Mouse (Mus musculus): ENCODE data around the gene Barx2. TPM values are rescaled to one million over a fixed set of nuclear protein-coding genes. Genes with fewer than 3 reads are reported as not detected.
A peak's percentile ranks its signal among the peaks of the same experiment; 100 is the strongest.
"Not testable (repeated sequence)": the region's sequence is repeated elsewhere in the genome, so short reads cannot be mapped to it uniquely, and the experiment has no call there.

Barx2 gene
- not detected in 2 replicates for polyA plus RNA-seq (2015; fragmentation: Nextera tagmentation; extraction: Ambion mirVana)

DNA sequence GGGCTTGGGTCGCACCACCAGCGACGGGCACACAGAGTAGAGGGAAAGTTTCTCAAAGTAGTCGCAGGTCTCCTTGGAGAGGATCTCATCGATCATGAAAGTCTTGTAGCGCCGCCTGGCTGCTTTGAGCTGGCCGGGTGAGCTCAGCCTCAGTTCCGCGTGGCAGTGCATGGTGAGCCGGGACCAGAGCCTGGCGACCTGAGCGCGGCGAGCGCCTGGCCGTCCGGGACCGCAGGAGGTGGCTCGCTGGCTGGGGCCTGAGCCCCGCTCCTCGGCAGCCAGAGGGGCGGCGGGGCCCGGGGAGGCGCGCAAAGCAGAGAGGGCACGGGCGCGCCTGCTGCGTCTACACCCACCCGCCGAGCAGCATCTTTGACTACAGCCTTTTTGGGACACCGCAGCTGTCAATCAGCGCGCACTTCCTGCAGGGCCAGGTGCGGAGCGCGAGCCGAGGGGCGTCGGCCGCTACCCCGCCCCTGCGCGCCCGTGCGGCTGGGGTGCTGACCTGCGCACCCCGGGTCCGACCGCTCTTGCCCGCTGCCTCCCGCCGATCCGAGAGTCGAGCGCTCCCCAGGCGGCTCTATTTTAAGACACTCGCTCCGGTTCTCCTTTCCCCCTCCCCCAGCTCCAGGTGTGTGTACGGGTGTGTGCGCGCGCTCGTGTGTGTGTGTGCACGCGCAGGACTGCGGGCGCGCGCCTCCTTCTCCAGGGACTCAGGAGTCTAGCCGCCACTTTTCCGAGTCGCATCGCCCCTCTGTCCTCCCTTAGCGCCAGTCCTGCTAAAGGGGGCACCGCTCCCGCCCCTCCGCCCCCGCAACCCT, at the start of gene Barx2:
TSS of gene Barx2 (minus strand) at position 542 of the 818 bp plus-strand sequence.
- no peaks in the 10 kb centered on the region for H3K9me3 ChIP-seq (replicated peaks; ENCODE audit: control insufficient read depth, low read length)
- peak; percentile 65 for ATAC-seq (replicated peaks; ENCODE audit: extremely low read depth, insufficient read depth, low FRiP score)
- H3K27me3 ChIP-seq (ENCODE audit: control insufficient read depth, insufficient read depth, low read length) = peaks cover 73% of the 10 kb centered on the region
- H3K4me1 ChIP-seq (ENCODE audit: control insufficient read depth, insufficient read depth, low read length) = peaks cover 18% of the 10 kb centered on the region
- H3K4me2 ChIP-seq (ENCODE audit: low read depth, low read length) = peak within 1 kb of the TSS; percentile 96
- H3K36me3 ChIP-seq (ENCODE audit: control insufficient read depth, insufficient read depth) = no peaks in the 10 kb centered on the region
- peak within 1 kb of the TSS; percentile 64 for H3K4me3 ChIP-seq (ENCODE audit: low read length)
- H3K27ac ChIP-seq (ENCODE audit: low read length) = no peak within 1 kb of the TSS
- WGBS = under 1% methylated on average over 78 of the region's 81 CpGs
- peak within 1 kb of the TSS; percentile 30 for H3K9ac ChIP-seq (ENCODE audit: low read length)

DNA sequence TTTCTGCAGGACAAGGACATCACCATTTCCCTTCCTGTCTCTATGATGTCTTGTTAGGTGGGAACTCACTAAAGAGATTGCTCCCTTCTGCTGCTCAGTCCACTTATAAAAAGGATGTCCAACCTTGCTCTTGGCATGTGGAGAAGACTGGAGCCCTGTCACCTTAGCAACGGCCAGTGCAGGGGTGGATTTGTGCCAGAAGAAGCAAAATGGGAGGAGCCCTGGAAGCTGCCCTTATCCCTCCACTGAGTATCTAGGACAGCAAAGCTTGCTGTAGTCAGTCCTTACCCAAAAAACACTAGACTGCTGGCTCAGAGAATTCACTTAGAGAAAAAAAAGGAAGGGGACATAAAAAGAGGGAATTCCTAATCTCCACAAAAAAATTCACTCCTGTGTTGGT, 49.0 kb upstream of the Barx2 start:
- no peak for ATAC-seq (replicated peaks; ENCODE audit: extremely low read depth, insufficient read depth, low FRiP score)
- peaks cover 3% of the 10 kb centered on the region for H3K9me3 ChIP-seq (replicated peaks; ENCODE audit: control insufficient read depth, low read length)
- H3K36me3 ChIP-seq (ENCODE audit: control insufficient read depth, insufficient read depth) = no peaks in the 10 kb centered on the region
- no peak overlapping the region for H3K27ac ChIP-seq (ENCODE audit: low read length)
- H3K9ac ChIP-seq (ENCODE audit: low read length) = no peak overlapping the region
- H3K4me3 ChIP-seq (ENCODE audit: low read length) = no peak overlapping the region
- H3K4me2 ChIP-seq (ENCODE audit: low read depth, low read length) = no peak overlapping the region
- 21% methylated on average over 1 of the region's 1 CpGs for WGBS
- H3K27me3 ChIP-seq (ENCODE audit: control insufficient read depth, insufficient read depth, low read length) = no peaks in the 10 kb centered on the region
- no peaks in the 10 kb centered on the region for H3K4me1 ChIP-seq (ENCODE audit: control insufficient read depth, insufficient read depth, low read length)

DNA sequence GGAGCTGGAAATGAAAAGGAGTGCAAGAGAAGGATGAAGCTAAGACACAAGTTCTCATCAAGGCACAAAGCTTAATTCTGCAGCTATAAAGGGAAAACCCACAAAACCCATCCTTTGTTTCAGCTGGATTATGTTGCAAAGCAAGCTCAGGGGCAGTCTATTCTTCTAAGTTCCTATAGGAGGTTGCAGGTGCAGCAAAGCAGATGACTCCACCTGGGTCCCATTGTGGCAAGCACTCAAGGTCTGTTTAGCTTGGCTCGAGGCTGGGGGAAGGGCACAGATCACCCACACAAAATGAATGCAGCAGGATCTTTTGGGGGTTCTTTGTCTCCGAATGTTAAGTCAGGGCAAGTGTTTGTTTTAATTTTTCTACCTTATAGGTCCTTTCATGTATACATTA, 47.2 kb upstream of the Barx2 start:
- H3K27ac ChIP-seq (ENCODE audit: low read length) = no peak overlapping the region
- H3K4me3 ChIP-seq (ENCODE audit: low read length) = no peak overlapping the region
- no peaks in the 10 kb centered on the region for H3K27me3 ChIP-seq (ENCODE audit: control insufficient read depth, insufficient read depth, low read length)
- H3K4me1 ChIP-seq (ENCODE audit: control insufficient read depth, insufficient read depth, low read length) = no peaks in the 10 kb centered on the region
- no peak overlapping the region for H3K9ac ChIP-seq (ENCODE audit: low read length)
- H3K36me3 ChIP-seq (ENCODE audit: control insufficient read depth, insufficient read depth) = no peaks in the 10 kb centered on the region
- no peak overlapping the region for H3K4me2 ChIP-seq (ENCODE audit: low read depth, low read length)
- H3K9me3 ChIP-seq (replicated peaks; ENCODE audit: control insufficient read depth, low read length) = peaks cover under 1% of the 10 kb centered on the region
- no peak for ATAC-seq (replicated peaks; ENCODE audit: extremely low read depth, insufficient read depth, low FRiP score)
- 88% methylated on average over 2 of the region's 2 CpGs for WGBS

DNA sequence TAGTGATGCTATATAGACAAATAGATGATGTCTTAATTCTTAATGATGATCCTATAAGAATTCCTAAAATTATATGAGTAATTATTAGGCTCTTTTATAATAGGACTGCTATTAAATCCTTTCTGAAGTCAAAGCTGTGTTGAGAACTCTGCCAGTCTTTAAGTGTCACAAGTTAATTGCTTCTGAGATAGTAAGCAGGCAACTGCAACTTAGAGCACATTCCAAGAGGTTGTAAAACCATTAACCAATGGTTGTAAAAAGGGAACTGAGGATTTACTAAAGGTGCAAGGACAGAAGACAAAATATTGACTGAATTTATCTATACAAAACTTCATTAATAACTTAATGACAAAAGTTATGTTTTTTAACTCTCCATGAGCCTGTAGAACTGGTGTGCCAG, 44.9 kb upstream of the Barx2 start:
- Histone ChIP-seq H3K4me3 (ENCODE audit: low read length) (no peak overlapping the region), H3K36me3 (ENCODE audit: control insufficient read depth, insufficient read depth) (no peaks in the 10 kb centered on the region), H3K9me3 (replicated peaks; ENCODE audit: control insufficient read depth, low read length) (no peaks in the 10 kb centered on the region), H3K27ac (ENCODE audit: low read length) (no peak overlapping the region), H3K9ac (ENCODE audit: low read length) (no peak overlapping the region), H3K4me1 (ENCODE audit: control insufficient read depth, insufficient read depth, low read length) (no peaks in the 10 kb centered on the region), H3K27me3 (ENCODE audit: control insufficient read depth, insufficient read depth, low read length) (no peaks in the 10 kb centered on the region), H3K4me2 (ENCODE audit: low read depth, low read length) (no peak overlapping the region)
- no peak for ATAC-seq (replicated peaks; ENCODE audit: extremely low read depth, insufficient read depth, low FRiP score)

DNA sequence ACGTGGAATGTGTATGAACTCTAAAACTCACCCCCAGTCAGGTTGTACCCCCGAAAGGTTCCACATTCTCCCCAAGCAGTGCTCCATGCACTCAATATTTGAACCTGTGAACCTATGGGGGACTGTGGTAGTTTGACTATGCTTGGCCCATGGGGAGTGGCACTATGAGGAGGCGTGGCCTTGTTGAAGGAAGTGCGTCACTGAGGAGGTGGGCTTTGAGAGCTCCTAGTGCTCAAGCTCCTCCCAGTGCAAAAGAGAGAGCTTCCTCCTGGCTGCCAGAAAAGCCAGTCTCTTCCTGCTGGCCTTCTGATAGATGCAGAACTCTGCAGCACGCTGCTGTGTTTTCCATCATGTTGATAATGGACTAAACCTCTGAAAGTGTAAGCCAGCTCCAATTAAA, 37.2 kb upstream of the Barx2 start:
- ATAC-seq (replicated peaks; ENCODE audit: extremely low read depth, insufficient read depth, low FRiP score) = no peak
- Histone ChIP-seq H3K4me2 (ENCODE audit: low read depth, low read length) (no peak overlapping the region), H3K27me3 (ENCODE audit: control insufficient read depth, insufficient read depth, low read length) (no peaks in the 10 kb centered on the region), H3K27ac (ENCODE audit: low read length) (no peak overlapping the region), H3K4me3 (ENCODE audit: low read length) (no peak overlapping the region), H3K4me1 (ENCODE audit: control insufficient read depth, insufficient read depth, low read length) (no peaks in the 10 kb centered on the region), H3K9me3 (replicated peaks; ENCODE audit: control insufficient read depth, low read length) (no peaks in the 10 kb centered on the region), H3K9ac (ENCODE audit: low read length) (no peak overlapping the region), H3K36me3 (ENCODE audit: control insufficient read depth, insufficient read depth) (no peaks in the 10 kb centered on the region)
- 80% methylated on average over 5 of the region's 5 CpGs for WGBS

DNA sequence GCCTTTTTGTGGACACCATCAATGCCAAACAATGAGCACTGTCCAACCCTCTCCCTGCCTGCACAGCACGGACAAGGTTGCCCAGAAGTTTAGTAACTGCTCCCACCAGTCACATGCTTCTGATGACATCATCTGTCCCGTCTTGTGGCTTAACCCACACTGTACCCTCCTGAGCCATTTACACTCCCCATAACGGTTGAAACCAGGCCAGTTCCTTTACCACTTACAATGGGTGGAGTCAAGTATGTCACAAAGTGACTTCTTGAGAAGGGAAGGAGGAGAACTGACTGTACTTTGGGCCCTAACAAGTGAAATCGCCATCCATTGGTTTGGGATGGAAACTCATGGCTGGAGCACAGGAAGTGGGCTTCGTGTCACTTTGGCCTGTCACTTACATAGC, 35.8 kb upstream of the Barx2 start:
- H3K4me1 ChIP-seq (ENCODE audit: control insufficient read depth, insufficient read depth, low read length) = no peaks in the 10 kb centered on the region
- no peak for ATAC-seq (replicated peaks; ENCODE audit: extremely low read depth, insufficient read depth, low FRiP score)
- WGBS = 83% methylated on average over 5 of the region's 5 CpGs

DNA sequence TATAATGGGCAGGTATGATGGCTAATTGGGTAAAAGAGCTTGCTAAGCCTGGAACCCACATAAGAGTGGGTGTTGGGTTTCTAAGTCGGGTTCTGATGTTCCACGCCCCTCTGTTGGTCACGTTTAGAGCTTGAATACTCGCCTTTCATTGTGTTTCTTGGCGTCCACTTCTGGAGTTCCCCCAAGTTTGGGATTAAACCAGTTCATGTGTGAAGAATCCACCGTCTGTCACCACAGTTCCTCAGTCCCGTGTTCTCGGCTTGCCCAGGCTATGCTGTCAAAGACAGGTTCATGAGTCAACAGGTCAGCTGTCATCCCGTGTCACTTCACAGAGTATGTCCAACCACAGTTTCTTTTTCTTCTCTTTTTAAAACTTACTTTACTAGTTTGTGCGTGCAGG, 33.8 kb upstream of the Barx2 start:
- H3K27ac ChIP-seq (ENCODE audit: low read length) = no peak overlapping the region
- no peaks in the 10 kb centered on the region for H3K9me3 ChIP-seq (replicated peaks; ENCODE audit: control insufficient read depth, low read length)
- ATAC-seq (replicated peaks; ENCODE audit: extremely low read depth, insufficient read depth, low FRiP score) = no peak
- H3K4me2 ChIP-seq (ENCODE audit: low read depth, low read length) = no peak overlapping the region
- no peak overlapping the region for H3K4me3 ChIP-seq (ENCODE audit: low read length)
- H3K4me1 ChIP-seq (ENCODE audit: control insufficient read depth, insufficient read depth, low read length) = no peaks in the 10 kb centered on the region
- H3K27me3 ChIP-seq (ENCODE audit: control insufficient read depth, insufficient read depth, low read length) = no peaks in the 10 kb centered on the region
- WGBS = 76% methylated on average over 10 of the region's 10 CpGs
- H3K36me3 ChIP-seq (ENCODE audit: control insufficient read depth, insufficient read depth) = no peaks in the 10 kb centered on the region
- no peak overlapping the region for H3K9ac ChIP-seq (ENCODE audit: low read length)

More for the DNA sequence above, 35.8 kb upstream of the Barx2 start:
- Histone ChIP-seq H3K36me3 (ENCODE audit: control insufficient read depth, insufficient read depth) (no peaks in the 10 kb centered on the region), H3K4me2 (ENCODE audit: low read depth, low read length) (no peak overlapping the region), H3K9ac (ENCODE audit: low read length) (no peak overlapping the region), H3K4me3 (ENCODE audit: low read length) (no peak overlapping the region), H3K27ac (ENCODE audit: low read length) (no peak overlapping the region), H3K27me3 (ENCODE audit: control insufficient read depth, insufficient read depth, low read length) (no peaks in the 10 kb centered on the region), H3K9me3 (replicated peaks; ENCODE audit: control insufficient read depth, low read length) (no peaks in the 10 kb centered on the region)

DNA sequence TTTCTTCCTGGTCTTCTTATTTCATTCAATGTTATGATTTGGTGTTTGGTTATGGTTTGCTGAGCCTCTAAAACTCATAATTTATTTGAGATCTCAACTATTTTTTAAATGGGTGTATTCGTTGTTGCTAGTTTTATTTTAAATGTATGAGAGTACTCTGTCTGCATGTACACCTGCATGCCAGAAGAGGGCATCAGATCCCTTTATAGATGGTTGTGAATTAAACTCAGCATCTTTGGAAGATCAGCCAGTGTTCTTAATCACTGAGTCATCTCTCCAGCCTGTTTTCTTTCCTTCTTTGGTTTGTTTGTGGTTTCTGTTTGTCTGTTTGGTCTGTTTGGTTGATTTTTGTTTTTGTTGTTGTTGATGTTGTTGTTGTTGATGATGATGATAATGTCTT, 29.1 kb upstream of the Barx2 start:
- 36% methylated on average over 1 of the region's 1 CpGs for WGBS
- Histone ChIP-seq H3K9ac (ENCODE audit: low read length) (no peak overlapping the region), H3K27me3 (ENCODE audit: control insufficient read depth, insufficient read depth, low read length) (no peaks in the 10 kb centered on the region), H3K27ac (ENCODE audit: low read length) (no peak overlapping the region), H3K4me1 (ENCODE audit: control insufficient read depth, insufficient read depth, low read length) (no peaks in the 10 kb centered on the region), H3K4me2 (ENCODE audit: low read depth, low read length) (no peak overlapping the region), H3K4me3 (ENCODE audit: low read length) (no peak overlapping the region), H3K9me3 (replicated peaks; ENCODE audit: control insufficient read depth, low read length) (no peaks in the 10 kb centered on the region), H3K36me3 (ENCODE audit: control insufficient read depth, insufficient read depth) (no peaks in the 10 kb centered on the region)
- ATAC-seq (replicated peaks; ENCODE audit: extremely low read depth, insufficient read depth, low FRiP score) = no peak

DNA sequence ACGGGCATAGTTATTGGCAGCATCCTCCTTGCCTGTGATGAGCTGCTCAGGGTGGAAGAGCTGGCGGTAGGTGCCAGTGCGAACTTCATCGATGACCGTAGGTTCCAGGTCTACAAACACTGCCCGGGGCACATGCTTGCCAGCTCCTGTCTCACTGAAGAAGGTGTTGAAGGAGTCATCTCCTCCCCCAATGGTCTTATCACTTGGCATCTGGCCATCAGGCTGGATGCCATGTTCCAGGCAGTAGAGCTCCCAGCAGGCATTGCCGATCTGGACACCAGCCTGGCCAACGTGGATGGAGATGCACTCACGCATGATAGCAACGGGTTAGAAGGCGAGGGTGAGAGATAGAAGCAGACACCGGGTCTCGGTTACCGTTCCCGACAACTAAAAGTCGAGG, 23.2 kb upstream of the Barx2 start:
- not testable (repeated sequence) for H3K4me2 ChIP-seq (ENCODE audit: low read depth, low read length); H3K9ac ChIP-seq (ENCODE audit: low read length); H3K27me3 ChIP-seq (ENCODE audit: control insufficient read depth, insufficient read depth, low read length); ATAC-seq (replicated peaks; ENCODE audit: extremely low read depth, insufficient read depth, low FRiP score); H3K9me3 ChIP-seq (replicated peaks; ENCODE audit: control insufficient read depth, low read length); H3K4me1 ChIP-seq (ENCODE audit: control insufficient read depth, insufficient read depth, low read length); H3K27ac ChIP-seq (ENCODE audit: low read length); H3K4me3 ChIP-seq (ENCODE audit: low read length); H3K36me3 ChIP-seq (ENCODE audit: control insufficient read depth, insufficient read depth)
- 70% methylated on average over 11 of the region's 16 CpGs for WGBS

All from heart, embryonic 16.5 days (tissue).